Mouse (Mus musculus): ENCODE data around the gene Ociad1. TPM values are rescaled to one million over a fixed set of nuclear protein-coding genes. Genes with fewer than 3 reads are reported as not detected.

Ociad1 gene
- polyA plus RNA-seq, 1 experiment: 75.6 TPM

DNA sequence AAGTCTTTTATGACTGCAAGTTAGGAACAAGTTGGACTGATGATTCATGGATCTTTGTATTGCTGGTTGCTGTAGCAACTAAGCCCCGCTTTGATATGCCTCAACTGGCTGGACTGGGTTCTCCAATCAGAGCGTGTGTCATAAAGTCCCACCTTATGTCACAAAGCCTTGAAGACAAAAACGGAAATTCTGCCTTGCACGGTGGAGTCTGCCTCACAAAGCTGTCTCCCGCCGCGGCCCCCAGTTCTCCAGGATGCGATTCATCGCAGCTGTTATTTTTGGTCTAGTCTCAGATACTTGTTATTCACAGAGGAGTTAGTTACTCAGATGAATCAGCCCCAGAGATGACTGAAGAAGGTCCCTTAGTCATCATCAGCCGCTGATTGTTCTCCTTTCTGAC is 51.7 kb downstream of the Ociad1 start:
- no peaks in the 10 kb centered on the region for H3K36me3 ChIP-seq (ENCODE audit: control insufficient read depth, insufficient read depth, low read length)
- no peak overlapping the region for H3K4me3 ChIP-seq (ENCODE audit: insufficient read depth, low read depth, low read length)
- TF ChIP-seq POLR2A (IDR thresholded peaks at IDR 0.05; ENCODE audit: low read depth, low read length) (no peak), CTCF (conservative IDR thresholded peaks at IDR 0.05; ENCODE audit: insufficient read depth, insufficient read length, low read depth, low read length) (no peak)
- DNase-seq: no peak
- no peaks in the 10 kb centered on the region for H3K27me3 ChIP-seq (replicated peaks; ENCODE audit: control insufficient read depth, insufficient read depth, low read length)
- no peaks in the 10 kb centered on the region for H3K4me1 ChIP-seq (ENCODE audit: control insufficient read depth, insufficient read depth, low read length)
- 60% methylated on average over 10 of the region's 10 CpGs for WGBS
- H3K27ac ChIP-seq (ENCODE audit: insufficient read depth, low read depth, low read length): no peak overlapping the region

DNA sequence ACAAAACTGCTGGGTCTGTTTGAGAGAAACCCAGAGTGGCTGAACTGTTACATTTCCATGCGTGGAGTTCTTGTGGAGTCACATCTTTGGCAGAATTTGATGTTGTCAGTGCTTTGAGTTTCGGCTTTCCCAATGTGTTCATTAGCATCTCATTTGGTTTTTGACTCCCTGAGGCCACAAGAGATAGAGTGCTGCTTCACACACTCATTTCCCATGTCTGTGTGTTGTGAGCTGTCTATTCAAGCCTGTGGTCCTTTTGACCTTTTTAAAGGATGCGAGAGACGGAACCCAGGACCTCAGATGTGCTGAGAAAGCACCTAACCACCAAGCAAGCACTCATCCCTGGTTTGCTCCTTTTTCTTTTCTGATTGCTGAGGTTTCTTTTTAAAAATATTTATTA is 52.7 kb downstream of the Ociad1 start:
- no peak for TF ChIP-seq POLR2A (IDR thresholded peaks at IDR 0.05; ENCODE audit: low read depth, low read length)
- no peak for TF ChIP-seq CTCF (conservative IDR thresholded peaks at IDR 0.05; ENCODE audit: insufficient read depth, insufficient read length, low read depth, low read length)
- 91% methylated on average over 4 of the region's 4 CpGs for WGBS
- Histone ChIP-seq H3K36me3 (ENCODE audit: control insufficient read depth, insufficient read depth, low read length) (no peaks in the 10 kb centered on the region), H3K4me1 (ENCODE audit: control insufficient read depth, insufficient read depth, low read length) (no peaks in the 10 kb centered on the region), H3K27me3 (replicated peaks; ENCODE audit: control insufficient read depth, insufficient read depth, low read length) (no peaks in the 10 kb centered on the region), H3K4me3 (ENCODE audit: insufficient read depth, low read depth, low read length) (no peak overlapping the region), H3K27ac (ENCODE audit: insufficient read depth, low read depth, low read length) (no peak overlapping the region)
- no peak for DNase-seq

DNA sequence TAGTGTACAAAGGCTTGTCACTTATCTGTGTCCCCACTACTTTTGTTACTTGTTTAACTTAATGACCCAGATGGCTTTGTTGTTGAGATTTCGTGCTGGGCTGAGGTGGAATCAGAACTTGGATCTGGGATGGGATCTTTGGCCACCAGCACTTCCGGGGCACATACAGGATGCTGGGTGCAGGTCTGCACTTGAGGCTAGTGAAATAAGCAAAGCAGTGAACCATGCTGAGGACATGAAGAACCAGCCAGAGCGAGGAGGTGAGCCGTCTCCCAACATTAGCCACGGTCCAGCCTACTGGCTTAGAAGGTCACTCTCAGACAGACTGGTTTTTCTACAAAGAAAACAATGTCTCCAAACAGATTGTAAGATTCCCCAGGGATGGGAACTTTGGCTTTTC is 56.9 kb downstream of the Ociad1 start:
- no peaks in the 10 kb centered on the region for H3K36me3 ChIP-seq (ENCODE audit: control insufficient read depth, insufficient read depth, low read length)

DNA sequence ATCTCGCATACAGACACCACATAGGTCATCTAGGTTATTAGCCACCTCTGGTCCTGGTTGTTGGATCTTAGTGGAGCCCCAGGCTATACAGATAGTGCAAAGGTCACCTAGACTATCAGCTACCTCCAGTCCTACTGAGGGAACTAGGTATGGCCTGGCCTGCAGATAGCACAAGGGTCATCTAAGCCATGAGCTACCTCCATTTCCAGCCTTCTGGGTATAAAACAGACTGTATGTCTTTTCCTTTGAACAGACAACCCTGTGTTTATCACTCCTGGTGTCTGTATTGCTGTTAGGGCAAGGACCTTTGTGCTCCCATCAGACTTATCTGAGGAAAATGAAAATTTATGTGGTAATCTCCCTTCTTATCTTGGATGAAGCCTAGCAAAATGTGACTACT is 59.2 kb downstream of the Ociad1 start:
- Histone ChIP-seq H3K27me3 (replicated peaks; ENCODE audit: control insufficient read depth, insufficient read depth, low read length) (no peaks in the 10 kb centered on the region), H3K4me3 (ENCODE audit: insufficient read depth, low read depth, low read length) (no peak overlapping the region), H3K27ac (ENCODE audit: insufficient read depth, low read depth, low read length) (no peak overlapping the region), H3K36me3 (ENCODE audit: control insufficient read depth, insufficient read depth, low read length) (no peaks in the 10 kb centered on the region), H3K4me1 (ENCODE audit: control insufficient read depth, insufficient read depth, low read length) (no peaks in the 10 kb centered on the region)
- WGBS: 97% methylated on average over 1 of the region's 1 CpGs
- DNase-seq: no peak
- TF ChIP-seq POLR2A (IDR thresholded peaks at IDR 0.05; ENCODE audit: low read depth, low read length) (no peak), CTCF (conservative IDR thresholded peaks at IDR 0.05; ENCODE audit: insufficient read depth, insufficient read length, low read depth, low read length) (no peak)

More for the DNA sequence above, 56.9 kb downstream of the Ociad1 start:
- no peaks in the 10 kb centered on the region for H3K27me3 ChIP-seq (replicated peaks; ENCODE audit: control insufficient read depth, insufficient read depth, low read length)
- no peak overlapping the region for H3K27ac ChIP-seq (ENCODE audit: insufficient read depth, low read depth, low read length)
- DNase-seq: peak; percentile 46
- WGBS: 22% methylated on average over 5 of the region's 5 CpGs
- no peaks in the 10 kb centered on the region for H3K4me1 ChIP-seq (ENCODE audit: control insufficient read depth, insufficient read depth, low read length)
- TF ChIP-seq POLR2A (IDR thresholded peaks at IDR 0.05; ENCODE audit: low read depth, low read length): no peak
- TF ChIP-seq CTCF (conservative IDR thresholded peaks at IDR 0.05; ENCODE audit: insufficient read depth, insufficient read length, low read depth, low read length): no peak
- H3K4me3 ChIP-seq (ENCODE audit: insufficient read depth, low read depth, low read length): no peak overlapping the region

DNA sequence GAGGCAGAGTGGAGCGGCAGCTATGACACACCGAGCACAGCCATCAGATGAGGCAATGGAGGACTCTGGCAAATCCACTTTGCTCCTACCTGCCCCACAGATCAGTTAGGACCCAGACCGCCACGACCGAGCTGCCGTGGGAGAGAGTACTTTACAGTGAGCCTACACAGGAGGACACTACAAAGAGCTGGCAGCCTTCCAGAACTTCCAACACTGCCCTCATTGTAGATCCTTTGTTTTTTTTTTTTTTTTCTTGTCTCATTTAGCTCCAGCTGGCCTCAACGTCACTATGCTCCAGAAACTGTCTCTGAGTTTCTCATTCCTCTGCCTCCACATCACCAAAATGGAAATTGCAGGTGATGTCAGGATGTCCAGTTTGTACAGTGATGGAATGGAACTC is 60.9 kb downstream of the Ociad1 start:
- Histone ChIP-seq H3K27me3 (replicated peaks; ENCODE audit: control insufficient read depth, insufficient read depth, low read length) (no peaks in the 10 kb centered on the region), H3K4me1 (ENCODE audit: control insufficient read depth, insufficient read depth, low read length) (no peaks in the 10 kb centered on the region), H3K4me3 (ENCODE audit: insufficient read depth, low read depth, low read length) (no peak overlapping the region), H3K36me3 (ENCODE audit: control insufficient read depth, insufficient read depth, low read length) (no peaks in the 10 kb centered on the region), H3K27ac (ENCODE audit: insufficient read depth, low read depth, low read length) (no peak overlapping the region)
- TF ChIP-seq CTCF (conservative IDR thresholded peaks at IDR 0.05; ENCODE audit: insufficient read depth, insufficient read length, low read depth, low read length) (no peak), POLR2A (IDR thresholded peaks at IDR 0.05; ENCODE audit: low read depth, low read length) (no peak)
- no peak for DNase-seq
- WGBS: 61% methylated on average over 7 of the region's 7 CpGs

DNA sequence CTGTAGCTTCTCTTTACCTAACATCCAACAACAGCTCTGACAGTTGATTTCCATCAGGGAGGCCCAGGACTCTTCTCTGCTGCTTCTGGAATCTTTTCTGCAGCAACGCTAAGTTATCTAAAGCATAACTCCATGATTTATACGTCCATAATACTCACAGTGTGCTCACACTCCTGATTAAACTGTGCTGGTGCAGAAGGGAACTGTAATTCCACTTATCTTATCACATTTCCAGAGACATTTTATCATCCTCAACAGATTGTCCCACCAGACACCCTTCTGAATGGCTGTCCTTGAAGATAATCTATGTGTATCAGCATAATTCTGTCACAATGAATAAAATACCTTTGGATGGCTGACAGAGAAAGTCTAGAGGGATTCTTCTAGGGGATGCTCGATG is 61.4 kb downstream of the Ociad1 start:
- 77% methylated on average over 3 of the region's 3 CpGs for WGBS
- no peak for DNase-seq
- H3K27me3 ChIP-seq (replicated peaks; ENCODE audit: control insufficient read depth, insufficient read depth, low read length): no peaks in the 10 kb centered on the region
- TF ChIP-seq POLR2A (IDR thresholded peaks at IDR 0.05; ENCODE audit: low read depth, low read length) (no peak), CTCF (conservative IDR thresholded peaks at IDR 0.05; ENCODE audit: insufficient read depth, insufficient read length, low read depth, low read length) (no peak)
- H3K36me3 ChIP-seq (ENCODE audit: control insufficient read depth, insufficient read depth, low read length): no peaks in the 10 kb centered on the region
- no peak overlapping the region for H3K27ac ChIP-seq (ENCODE audit: insufficient read depth, low read depth, low read length)
- no peaks in the 10 kb centered on the region for H3K4me1 ChIP-seq (ENCODE audit: control insufficient read depth, insufficient read depth, low read length)
- H3K4me3 ChIP-seq (ENCODE audit: insufficient read depth, low read depth, low read length): no peak overlapping the region

DNA sequence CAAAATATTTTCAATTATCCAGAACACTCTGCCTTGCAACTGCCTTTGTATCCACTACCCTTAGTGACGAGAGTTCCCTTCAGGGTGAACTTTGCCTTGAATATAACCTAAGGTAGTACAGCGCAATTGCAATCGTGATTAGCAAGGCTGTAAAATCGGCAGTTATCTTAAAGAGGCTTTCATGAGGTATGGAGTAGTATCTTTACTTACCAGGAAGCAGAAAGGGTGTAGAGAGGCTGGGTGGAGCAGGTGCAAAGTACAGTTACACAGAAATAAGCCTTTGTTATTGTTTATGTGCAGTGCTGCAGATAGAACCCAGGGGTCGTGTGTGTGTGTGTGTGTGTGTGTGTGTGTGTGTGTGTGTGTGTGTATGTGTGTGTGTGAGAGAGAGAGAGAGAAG is 62.8 kb downstream of the Ociad1 start:
- 68% methylated on average over 5 of the region's 5 CpGs for WGBS
- no peaks in the 10 kb centered on the region for H3K36me3 ChIP-seq (ENCODE audit: control insufficient read depth, insufficient read depth, low read length)
- no peak overlapping the region for H3K4me3 ChIP-seq (ENCODE audit: insufficient read depth, low read depth, low read length)
- no peak overlapping the region for H3K27ac ChIP-seq (ENCODE audit: insufficient read depth, low read depth, low read length)
- no peaks in the 10 kb centered on the region for H3K4me1 ChIP-seq (ENCODE audit: control insufficient read depth, insufficient read depth, low read length)
- TF ChIP-seq POLR2A (IDR thresholded peaks at IDR 0.05; ENCODE audit: low read depth, low read length) (no peak), CTCF (conservative IDR thresholded peaks at IDR 0.05; ENCODE audit: insufficient read depth, insufficient read length, low read depth, low read length) (no peak)
- H3K27me3 ChIP-seq (replicated peaks; ENCODE audit: control insufficient read depth, insufficient read depth, low read length): no peaks in the 10 kb centered on the region
- DNase-seq: no peak

All from kidney, adult 2 months (tissue).